Mouse (Mus musculus): ENCODE measurements at regions not wholly inside any gene's neighbourhood (a gene's known extent, or its start where the extent isn't known, plus 50 kb on each side); places are given as distances from the start of the nearest gene placed in this dataset.

GRCm38 (mm10) chr3:9078201-9078600 is 531.7 kb downstream of the Zfp704 start:
- TF ChIP-seq CTCF (IDR thresholded peaks at IDR 0.05; ENCODE audit: control insufficient read depth, insufficient read depth, low read length) (no peak), POLR2A (IDR thresholded peaks at IDR 0.05; ENCODE audit: borderline replicate concordance, control insufficient read depth, low read depth, low read length) (no peak)
